Mouse (Mus musculus) kidney, embryonic 14.5 days (tissue): ENCODE results near the gene Tmtc4. TPM values are rescaled to one million over a fixed set of nuclear protein-coding genes. Genes with fewer than 3 reads are reported as not detected.

Experiments used
- polyA plus RNA-seq: library from polyadenylated mRNA; unstranded; fragments of >200 nt; fragmentation: Nextera tagmentation; extraction: Ambion mirVana; gene quantifications from 2 replicates; pipeline ENCODE4 v1.2.1, GENCODE M21; 2014

The Tmtc4 gene
- polyA plus RNA-seq, 1 experiment from 2014 or later = 50.7 TPM

Other genes starting within 250 kb of the Tmtc4 start
- 14.2 and 16.4 TPM in 2 replicates for gene Ggact, start 70.3 kb downstream of the Tmtc4 start, polyA plus RNA-seq